Mouse (Mus musculus) stomach, embryonic 15.5 days (tissue): ENCODE data around the gene H2afx. TPM values are rescaled to one million over a fixed set of nuclear protein-coding genes. Genes with fewer than 3 reads are reported as not detected.
"Not testable (repeated sequence)": the region's sequence is repeated elsewhere in the genome, so short reads cannot be mapped to it uniquely, and the experiment has no call there.

Experiments used
- ATAC-seq: fragments of 200-750 bp; cut with Nextera tagmentation; 2 replicates; pipeline ENCODE4 v1.8.0; 2017; ENCODE audit warnings: low read depth, moderate number of reproducible peaks, moderate TSS enrichment; ENCODE audit not compliant: insufficient read depth, low FRiP score
- H3K27ac ChIP-seq: fragments of 300-500 bp; sonication (generic); 2 replicates; pipeline ENCODE4 v1.5.1; 2015; ENCODE audit warnings: mild to moderate bottlenecking, inconsistent platforms
- H3K27me3 ChIP-seq: fragments of 300-500 bp; sonication (generic); replicated peaks from 2 replicates; pipeline ENCODE4 v1.6.1; 2015; ENCODE audit warnings: inconsistent platforms
- H3K36me3 ChIP-seq: fragments of 300-500 bp; sonication (generic); 2 replicates; pipeline ENCODE4 v1.6.1; 2015; ENCODE audit warnings: inconsistent platforms
- H3K4me1 ChIP-seq: fragments of 300-500 bp; sonication (generic); 2 replicates; pipeline ENCODE4 v1.6.1; 2015; ENCODE audit warnings: inconsistent platforms
- H3K4me2 ChIP-seq: fragments of 300-500 bp; sonication (generic); 2 replicates; pipeline ENCODE4 v1.6.1; 2015; ENCODE audit warnings: mild to moderate bottlenecking, inconsistent platforms
- H3K4me3 ChIP-seq: fragments of 300-500 bp; sonication (generic); replicated peaks from 2 replicates; pipeline ENCODE4 v1.5.1; 2015; ENCODE audit warnings: inconsistent platforms
- H3K9ac ChIP-seq: fragments of 300-500 bp; sonication (generic); 2 replicates; pipeline ENCODE4 v1.6.1; 2015; ENCODE audit warnings: inconsistent platforms
- H3K9me3 ChIP-seq: fragments of 300-500 bp; sonication (generic); 2 replicates; pipeline ENCODE4 v1.6.1; 2016; ENCODE audit warnings: inconsistent platforms
- WGBS: fragments of 180-500 bp; shearing (Covaris S2); methylation state at CpG from one replicate; pipeline ENCODE4 v1.1.7; 2015; 5-methylcytosine and 5-hydroxymethylcytosine counted together
- polyA plus RNA-seq: library from polyadenylated mRNA; unstranded; fragments of >200 nt; fragmentation: Nextera tagmentation; extraction: Ambion mirVana; gene quantifications from 2 replicates; pipeline ENCODE4 v1.2.1, GENCODE M21; 2015

H2afx gene
- polyA plus RNA-seq, 1 experiment from 2014 or later = 267 TPM

DNA sequence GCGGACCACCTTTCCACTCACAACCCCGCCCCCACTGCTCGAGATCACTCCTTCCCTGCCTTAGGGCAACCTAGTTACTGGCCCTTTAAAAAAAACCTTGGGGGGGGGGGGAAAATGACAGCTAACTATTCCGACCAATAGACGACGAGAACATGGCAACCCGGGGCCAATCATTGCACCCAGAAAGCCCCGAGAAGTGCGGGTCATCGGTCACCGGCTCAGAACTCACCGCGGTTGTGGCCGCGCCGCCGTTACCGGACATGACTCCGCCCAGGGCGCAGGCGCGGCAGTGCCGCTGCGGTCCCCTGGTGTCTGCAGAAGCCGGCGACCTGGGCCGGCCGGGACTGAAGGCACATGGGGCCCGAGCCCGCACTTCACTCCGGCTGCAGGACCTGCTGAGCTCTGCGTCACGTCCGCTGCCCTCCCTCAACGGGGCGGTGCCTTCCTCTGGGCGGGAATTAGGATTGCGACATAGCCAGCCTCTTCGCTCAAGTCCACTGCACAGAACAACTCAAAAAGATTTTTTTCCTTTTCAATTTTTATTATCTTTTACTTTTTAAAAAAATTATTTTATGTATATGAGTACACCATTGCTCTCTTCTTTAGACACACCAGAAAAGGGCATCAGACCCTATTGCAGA, 9.4 kb downstream of the H2afx start, which contains the start of gene Hmbs:
Gene Hmbs, minus strand, starts transcription at position 448 of the 641 bp plus-strand sequence.
- ATAC-seq = peak; percentile 93
- Histone ChIP-seq H3K27me3 (no peaks in the 10 kb centered on the region), H3K9me3 (no peaks in the 10 kb centered on the region), H3K4me2 (peak within 1 kb of the TSS; percentile 80), H3K9ac (peak within 1 kb of the TSS; percentile 90), H3K4me3 (peak within 1 kb of the TSS; percentile 97), H3K27ac (peak within 1 kb of the TSS; percentile 100), H3K36me3 (peaks cover 20% of the 10 kb centered on the region), H3K4me1 (peaks cover 13% of the 10 kb centered on the region)
- WGBS = under 1% methylated on average over 39 of the region's 39 CpGs

DNA sequence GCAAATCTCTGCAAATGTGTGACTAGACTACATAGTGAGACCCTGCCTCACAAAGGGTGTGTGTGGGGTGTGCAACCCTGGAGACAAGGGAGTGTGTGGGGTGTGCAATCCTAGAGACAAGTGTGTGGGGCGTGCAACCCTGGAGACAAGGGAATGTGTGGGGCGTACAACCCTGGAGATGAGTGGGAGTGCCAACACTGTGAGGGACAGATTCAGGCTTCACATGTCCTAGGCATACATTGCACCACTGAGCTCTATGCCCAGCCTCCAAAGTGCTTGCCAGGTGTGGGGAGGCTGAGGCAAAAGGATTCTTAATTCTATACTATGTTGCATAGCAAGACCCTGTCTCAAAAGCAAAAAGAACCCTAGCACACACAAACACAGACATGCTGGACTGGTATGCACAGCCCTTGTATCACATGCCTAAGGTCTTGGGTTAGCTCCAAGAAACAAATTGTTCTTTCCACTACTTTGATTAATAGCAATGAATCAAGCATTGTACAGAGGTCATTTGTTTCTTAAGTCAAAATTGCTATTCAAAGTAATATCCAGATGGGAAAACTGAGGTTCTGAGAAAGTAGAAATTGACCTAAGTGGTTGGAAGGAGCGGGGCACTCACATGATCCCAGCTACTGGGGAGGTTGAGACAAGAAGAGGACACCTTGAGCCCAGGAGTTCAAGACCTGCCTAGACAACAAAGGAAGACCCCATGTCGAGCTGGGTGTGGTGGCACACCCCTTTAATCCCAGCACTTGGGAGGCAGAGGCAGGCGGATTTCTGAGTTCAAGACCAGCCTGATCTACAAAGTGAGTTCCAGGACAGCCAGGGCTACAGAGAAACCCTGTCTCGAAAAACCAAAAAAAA, 11.3 kb downstream of the H2afx start:
- Histone ChIP-seq H3K4me3 (no peak overlapping the region), H3K27ac (no peak overlapping the region), H3K9me3 (no peaks in the 10 kb centered on the region), H3K9ac (no peak overlapping the region), H3K4me1 (peaks cover 13% of the 10 kb centered on the region), H3K27me3 (no peaks in the 10 kb centered on the region), H3K36me3 (peaks cover 28% of the 10 kb centered on the region), H3K4me2 (no peak overlapping the region)
- no peak for ATAC-seq
- 85% methylated on average over 6 of the region's 6 CpGs for WGBS

GRCm38 (mm10) chr9:44347166-44347565, 12.7 kb downstream of the H2afx start:
- peaks cover 11% of the 10 kb centered on the region for H3K4me1 ChIP-seq
- no peaks in the 10 kb centered on the region for H3K9me3 ChIP-seq
- peaks cover 41% of the 10 kb centered on the region for H3K36me3 ChIP-seq
- H3K9ac ChIP-seq = no peak overlapping the region
- no peak for ATAC-seq
- 93% methylated on average over 9 of the region's 9 CpGs for WGBS
- no peak overlapping the region for H3K4me2 ChIP-seq
- H3K27ac ChIP-seq = no peak overlapping the region
- no peak overlapping the region for H3K4me3 ChIP-seq
- no peaks in the 10 kb centered on the region for H3K27me3 ChIP-seq

GRCm38 (mm10) chr9:44347621-44348020, 13.1 kb downstream of the H2afx start:
- Histone ChIP-seq H3K4me2 (no peak overlapping the region), H3K4me1 (peaks cover 9% of the 10 kb centered on the region), H3K9ac (no peak overlapping the region), H3K27me3 (no peaks in the 10 kb centered on the region), H3K4me3 (no peak overlapping the region), H3K9me3 (no peaks in the 10 kb centered on the region), H3K27ac (no peak overlapping the region), H3K36me3 (peaks cover 45% of the 10 kb centered on the region)
- 91% methylated on average over 4 of the region's 4 CpGs for WGBS
- no peak for ATAC-seq

GRCm38 (mm10) chr9:44348546-44348945, 14.1 kb downstream of the H2afx start:
- 97% methylated on average over 4 of the region's 4 CpGs for WGBS
- Histone ChIP-seq H3K4me3 (no peak overlapping the region), H3K9me3 (no peaks in the 10 kb centered on the region), H3K36me3 (peaks cover 54% of the 10 kb centered on the region), H3K27me3 (no peaks in the 10 kb centered on the region), H3K4me2 (no peak overlapping the region), H3K27ac (no peak overlapping the region), H3K9ac (no peak overlapping the region), H3K4me1 (no peaks in the 10 kb centered on the region; the same call in 1 of the 2 replicates)
- no peak for ATAC-seq

DNA sequence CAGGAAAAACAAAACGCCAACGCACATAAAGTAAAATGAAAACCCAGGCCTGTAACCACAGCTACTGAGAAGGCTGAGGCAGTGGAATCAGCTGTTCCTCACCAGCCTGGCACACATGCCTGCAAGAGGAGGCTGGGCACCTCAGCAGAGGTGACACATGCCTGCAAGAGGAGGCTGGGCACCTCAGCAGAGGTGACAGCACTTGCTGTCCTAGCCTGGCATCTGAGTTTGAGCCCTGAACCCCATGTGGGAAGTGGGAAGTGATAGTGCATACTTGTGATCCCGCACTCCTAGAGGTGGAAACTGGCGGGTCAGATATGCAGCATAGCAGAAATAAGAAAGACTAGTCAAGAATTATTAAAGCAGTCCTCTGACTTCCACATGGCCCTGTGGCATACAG, 16.9 kb downstream of the H2afx start:
- H3K9me3 ChIP-seq = no peaks in the 10 kb centered on the region
- no peak overlapping the region for H3K4me3 ChIP-seq
- peaks cover 81% of the 10 kb centered on the region for H3K36me3 ChIP-seq
- H3K4me2 ChIP-seq = no peak overlapping the region
- H3K9ac ChIP-seq = no peak overlapping the region
- no peak for ATAC-seq
- H3K27me3 ChIP-seq = no peaks in the 10 kb centered on the region
- no peaks in the 10 kb centered on the region for H3K4me1 ChIP-seq
- WGBS = 89% methylated on average over 4 of the region's 4 CpGs
- H3K27ac ChIP-seq = no peak overlapping the region

- no peak for ATAC-seq
- 85% methylated on average over 10 of the region's 10 CpGs for WGBS
Observed at GRCm38 (mm10) chr9:44352337-44352736, 17.8 kb downstream of the H2afx start.

DNA sequence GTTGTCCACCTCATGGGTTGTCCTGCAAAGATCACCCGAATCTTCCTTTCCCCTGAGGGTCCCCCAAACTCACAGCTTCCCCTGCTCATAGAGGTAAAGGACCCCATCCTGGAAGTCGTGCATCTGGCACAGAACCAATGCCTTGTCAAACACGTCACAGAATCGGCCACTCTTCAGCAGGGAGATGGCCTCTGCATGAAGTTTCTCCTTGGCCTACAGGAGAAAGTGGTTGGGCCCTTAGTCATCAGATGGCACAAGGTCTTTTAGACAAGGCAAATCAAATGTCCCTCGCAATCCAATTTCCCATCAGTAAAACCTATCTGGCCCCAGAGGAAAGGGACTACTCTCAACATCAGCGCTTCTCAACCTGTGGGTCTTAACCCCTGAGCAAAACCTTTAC, 18.6 kb downstream of the H2afx start:
- peaks cover 83% of the 10 kb centered on the region for H3K36me3 ChIP-seq
- no peak overlapping the region for H3K27ac ChIP-seq
- no peaks in the 10 kb centered on the region for H3K27me3 ChIP-seq
- WGBS = 92% methylated on average over 6 of the region's 6 CpGs
- no peak for ATAC-seq
- H3K4me1 ChIP-seq = no peaks in the 10 kb centered on the region
- H3K9ac ChIP-seq = no peak overlapping the region
- no peaks in the 10 kb centered on the region for H3K9me3 ChIP-seq
- no peak overlapping the region for H3K4me2 ChIP-seq
- H3K4me3 ChIP-seq = no peak overlapping the region

More at GRCm38 (mm10) chr9:44352337-44352736, 17.8 kb downstream of the H2afx start:
- no peaks in the 10 kb centered on the region for H3K9me3 ChIP-seq
- H3K4me3 ChIP-seq = no peak overlapping the region
- no peaks in the 10 kb centered on the region for H3K27me3 ChIP-seq
- H3K36me3 ChIP-seq = peaks cover 90% of the 10 kb centered on the region
- H3K9ac ChIP-seq = no peak overlapping the region
- no peak overlapping the region for H3K4me2 ChIP-seq
- no peak overlapping the region for H3K27ac ChIP-seq
- H3K4me1 ChIP-seq = no peaks in the 10 kb centered on the region

GRCm38 (mm10) chr9:44357207-44357606, 22.7 kb downstream of the H2afx start:
- peaks cover 7% of the 10 kb centered on the region; the same call in 1 of the 2 replicates for H3K4me1 ChIP-seq
- no peak overlapping the region for H3K4me2 ChIP-seq
- H3K4me3 ChIP-seq = no peak overlapping the region
- H3K27ac ChIP-seq = no peak overlapping the region
- WGBS = 71% methylated on average over 4 of the region's 4 CpGs
- no peak for ATAC-seq
- H3K9me3 ChIP-seq = no peaks in the 10 kb centered on the region
- H3K27me3 ChIP-seq = no peaks in the 10 kb centered on the region
- peaks cover 60% of the 10 kb centered on the region for H3K36me3 ChIP-seq
- H3K9ac ChIP-seq = no peak overlapping the region

GRCm38 (mm10) chr9:44361190-44361917, 26.9 kb downstream of the H2afx start, which contains the start of gene Vps11:
Vps11 (minus strand) TSS chr9:44361670.
- Histone ChIP-seq H3K36me3 (peaks cover 20% of the 10 kb centered on the region), H3K4me3 (peak within 1 kb of the TSS; percentile 94), H3K4me2 (peak within 1 kb of the TSS; percentile 68), H3K27me3 (no peaks in the 10 kb centered on the region), H3K9me3 (no peaks in the 10 kb centered on the region), H3K4me1 (peaks cover 7% of the 10 kb centered on the region; the same call in 1 of the 2 replicates), H3K9ac (peak within 1 kb of the TSS; percentile 84), H3K27ac (peak within 1 kb of the TSS; percentile 74)
- WGBS = 1% methylated on average over 44 of the region's 44 CpGs
- ATAC-seq = peak; percentile 90

DNA sequence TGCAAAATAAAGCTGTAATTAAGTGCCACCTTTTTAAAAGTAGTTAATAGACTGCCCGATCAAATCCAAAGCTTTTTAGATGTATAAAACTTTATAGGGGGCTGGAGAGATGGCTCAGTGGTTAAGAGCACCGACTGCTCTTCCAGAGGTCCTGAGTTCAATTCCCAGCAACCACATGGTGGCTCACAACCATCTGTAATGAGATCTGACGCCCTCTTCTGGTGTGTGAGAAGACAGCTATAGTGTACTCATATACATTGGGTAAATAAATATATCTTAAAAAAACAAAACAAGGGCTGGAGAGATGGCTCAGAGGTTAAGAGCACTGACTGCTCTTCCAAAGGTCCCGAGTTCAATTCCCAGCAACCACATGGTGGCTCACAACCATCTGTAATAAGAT, 27.4 kb downstream of the H2afx start:
- ATAC-seq, H3K27me3 ChIP-seq, H3K9me3 ChIP-seq, H3K4me1 ChIP-seq, H3K9ac ChIP-seq: not testable (repeated sequence)
- Histone ChIP-seq H3K27ac (peak overlapping the region; percentile 74), H3K36me3 (peaks cover 15% of the 10 kb centered on the region), H3K4me3 (peak overlapping the region; percentile 94), H3K4me2 (peak overlapping the region; percentile 68)
- WGBS = 37% methylated on average over 4 of the region's 4 CpGs
